Mouse (Mus musculus): ENCODE data around the gene Marco. TPM values are rescaled to one million over a fixed set of nuclear protein-coding genes. Genes with fewer than 3 reads are reported as not detected.

Gene Marco
- polyA plus RNA-seq, 1 experiment from 2014 or later = 3.1 TPM

DNA sequence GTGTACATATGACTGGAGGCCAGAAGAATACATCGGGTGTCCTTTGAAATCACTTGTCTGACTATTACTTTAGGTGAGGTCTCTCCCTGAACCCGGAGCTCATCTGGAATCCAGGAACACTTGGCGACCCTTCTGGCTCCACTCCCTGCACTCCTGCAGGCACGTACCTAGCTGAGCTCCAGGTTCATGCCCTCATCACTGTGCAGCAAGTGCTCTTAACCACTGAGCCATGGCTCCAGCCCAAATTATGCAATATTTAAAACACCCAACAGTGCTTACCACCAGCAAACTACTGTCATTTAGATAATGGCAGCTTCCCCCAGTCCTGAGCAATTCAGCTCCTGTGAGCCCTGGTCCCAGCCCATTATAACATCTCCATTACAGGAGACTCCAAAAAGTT is 4.2 kb upstream of the Marco start:
- Histone ChIP-seq H3K4me3 (ENCODE audit: low read depth, low read length) (no peak overlapping the region), H3K27me3 (replicated peaks; ENCODE audit: control insufficient read depth, insufficient read depth, low read length) (no peaks in the 10 kb centered on the region), H3K4me1 (replicated peaks; ENCODE audit: control insufficient read depth, insufficient read depth, low read length) (no peaks in the 10 kb centered on the region), H3K9ac (ENCODE audit: low read depth, low read length) (no peak overlapping the region), H3K36me3 (ENCODE audit: control insufficient read depth, insufficient read depth, low read length) (no peaks in the 10 kb centered on the region), H3K27ac (ENCODE audit: low read depth, low read length) (no peak overlapping the region), H3K4me2 (no peak overlapping the region), H3K9me3 (ENCODE audit: control insufficient read depth, low read length) (no peaks in the 10 kb centered on the region)
- WGBS = 84% methylated on average over 4 of the region's 4 CpGs
- no peak for DNase-seq (ENCODE audit: low spot score)
- no peak for ATAC-seq (replicated peaks; ENCODE audit: low FRiP score)

DNA sequence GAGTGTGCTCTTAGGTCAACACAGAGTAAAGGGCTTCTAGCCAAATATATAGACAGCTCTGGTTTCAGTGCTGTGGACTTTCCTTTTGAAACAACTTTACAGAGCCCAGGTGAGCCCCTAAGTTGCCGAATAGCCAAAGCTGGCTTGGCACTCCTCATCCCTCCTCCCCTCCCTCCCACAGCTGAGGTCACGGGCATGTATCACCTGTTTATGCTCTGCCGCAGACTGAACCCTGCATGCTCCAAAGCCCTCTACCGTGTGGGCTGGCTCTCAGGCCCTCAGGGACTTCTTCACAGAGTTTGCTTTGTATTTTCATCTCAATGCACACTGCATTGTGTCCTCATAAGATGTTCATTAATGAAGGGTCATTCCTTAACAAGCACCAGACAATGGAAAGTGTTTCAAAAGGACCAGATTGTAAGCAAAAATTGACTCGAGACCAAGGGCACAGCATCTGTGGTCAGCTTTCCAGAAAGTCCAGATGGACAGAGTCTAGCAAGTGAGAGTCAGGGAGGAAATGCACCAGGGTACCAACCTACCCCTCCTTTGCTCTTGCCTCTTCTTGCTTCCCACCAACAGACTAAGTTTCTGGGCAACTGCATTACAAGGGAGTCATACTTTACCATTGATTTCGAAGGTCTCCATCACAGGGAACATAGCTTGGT is 646 bp downstream of the Marco start:
- H3K4me1 ChIP-seq (replicated peaks; ENCODE audit: control insufficient read depth, insufficient read depth, low read length) = no peaks in the 10 kb centered on the region
- DNase-seq (ENCODE audit: low spot score) (no peak), ATAC-seq (replicated peaks; ENCODE audit: low FRiP score) (no peak)
- no peaks in the 10 kb centered on the region for H3K9me3 ChIP-seq (ENCODE audit: control insufficient read depth, low read length)
- H3K27ac ChIP-seq (ENCODE audit: low read depth, low read length) = no peak overlapping the region
- no peaks in the 10 kb centered on the region for H3K27me3 ChIP-seq (replicated peaks; ENCODE audit: control insufficient read depth, insufficient read depth, low read length)
- no peaks in the 10 kb centered on the region for H3K36me3 ChIP-seq (ENCODE audit: control insufficient read depth, insufficient read depth, low read length)
- no peak overlapping the region for H3K4me3 ChIP-seq (ENCODE audit: low read depth, low read length)
- no peak overlapping the region for H3K4me2 ChIP-seq
- WGBS = 65% methylated on average over 6 of the region's 6 CpGs
- H3K9ac ChIP-seq (ENCODE audit: low read depth, low read length) = no peak overlapping the region

DNA sequence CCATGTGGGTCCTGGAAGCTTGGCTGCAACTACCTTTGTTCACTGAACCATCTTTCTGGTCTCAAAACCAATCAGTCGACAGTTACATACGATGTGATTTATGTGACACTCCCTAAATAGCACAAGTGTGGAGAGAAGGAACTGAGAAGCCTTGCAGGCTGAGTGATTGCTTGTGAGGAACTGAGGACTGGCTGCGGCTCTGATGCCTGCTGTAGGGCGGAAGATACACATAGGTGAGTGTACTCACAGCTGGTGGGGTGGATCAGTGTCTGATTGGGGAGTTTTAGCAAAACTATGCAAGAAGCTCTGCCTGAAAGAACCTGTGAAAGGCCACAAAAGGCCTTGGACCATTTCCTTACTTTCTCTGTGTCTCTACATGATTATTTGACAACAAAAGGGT is 3.3 kb downstream of the Marco start:
- 71% methylated on average over 4 of the region's 4 CpGs for WGBS
- no peak overlapping the region for H3K4me3 ChIP-seq (ENCODE audit: low read depth, low read length)

DNA sequence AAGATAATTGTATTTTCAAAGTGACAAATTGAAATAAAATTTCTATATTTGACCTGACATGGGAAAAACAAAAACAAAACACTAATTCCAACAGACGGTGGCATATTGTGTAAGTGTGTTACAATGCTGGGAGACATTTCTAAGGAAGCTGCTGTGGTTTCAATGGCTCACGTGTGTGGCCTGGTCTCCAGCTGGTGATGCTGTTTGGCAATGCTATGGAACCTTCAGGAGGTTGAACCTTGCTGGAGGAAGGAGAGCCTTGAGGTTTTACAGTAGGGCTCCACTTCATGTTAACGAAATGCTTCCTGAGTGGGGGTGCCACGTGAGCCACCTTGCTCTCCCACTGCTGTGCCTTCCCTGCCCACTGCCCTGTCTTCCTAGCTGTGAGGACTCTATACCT is 6.8 kb downstream of the Marco start:
- H3K9me3 ChIP-seq (ENCODE audit: control insufficient read depth, low read length) = no peaks in the 10 kb centered on the region
- DNase-seq (ENCODE audit: low spot score) (no peak), ATAC-seq (replicated peaks; ENCODE audit: low FRiP score) (no peak)
- no peak overlapping the region for H3K27ac ChIP-seq (ENCODE audit: low read depth, low read length)
- no peak overlapping the region for H3K4me3 ChIP-seq (ENCODE audit: low read depth, low read length)
- H3K27me3 ChIP-seq (replicated peaks; ENCODE audit: control insufficient read depth, insufficient read depth, low read length) = no peaks in the 10 kb centered on the region
- H3K36me3 ChIP-seq (ENCODE audit: control insufficient read depth, insufficient read depth, low read length) = no peaks in the 10 kb centered on the region
- no peak overlapping the region for H3K9ac ChIP-seq (ENCODE audit: low read depth, low read length)
- WGBS = 62% methylated on average over 4 of the region's 4 CpGs
- H3K4me2 ChIP-seq = no peak overlapping the region
- no peaks in the 10 kb centered on the region for H3K4me1 ChIP-seq (replicated peaks; ENCODE audit: control insufficient read depth, insufficient read depth, low read length)

More for the DNA sequence above, 3.3 kb downstream of the Marco start:
- no peaks in the 10 kb centered on the region for H3K27me3 ChIP-seq (replicated peaks; ENCODE audit: control insufficient read depth, insufficient read depth, low read length)
- no peaks in the 10 kb centered on the region for H3K4me1 ChIP-seq (replicated peaks; ENCODE audit: control insufficient read depth, insufficient read depth, low read length)
- no peak overlapping the region for H3K9ac ChIP-seq (ENCODE audit: low read depth, low read length)
- H3K9me3 ChIP-seq (ENCODE audit: control insufficient read depth, low read length) = no peaks in the 10 kb centered on the region
- H3K27ac ChIP-seq (ENCODE audit: low read depth, low read length) = no peak overlapping the region
- H3K4me2 ChIP-seq = no peak overlapping the region
- DNase-seq (ENCODE audit: low spot score) (no peak), ATAC-seq (replicated peaks; ENCODE audit: low FRiP score) (no peak)
- H3K36me3 ChIP-seq (ENCODE audit: control insufficient read depth, insufficient read depth, low read length) = no peaks in the 10 kb centered on the region

DNA sequence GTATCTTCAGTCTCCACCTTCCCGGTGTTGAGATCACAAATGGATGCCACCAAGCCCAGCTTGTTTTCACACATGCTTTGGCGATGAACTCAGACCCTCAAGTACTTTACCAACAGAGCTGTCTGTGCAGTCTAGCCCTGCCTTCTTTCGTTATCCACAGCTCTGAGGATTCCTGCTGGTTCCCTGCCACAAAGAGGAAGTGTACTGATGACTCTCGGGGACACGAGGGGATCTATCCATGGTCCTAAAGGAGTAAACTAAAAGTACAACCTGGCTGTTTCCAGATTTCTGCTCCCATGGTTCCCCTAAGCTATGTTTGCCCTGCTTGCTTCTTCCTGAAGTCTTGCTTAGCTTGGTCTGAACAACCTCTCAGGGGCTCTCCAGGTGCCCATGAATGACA is 23.9 kb downstream of the Marco start:
- no peak overlapping the region for H3K4me3 ChIP-seq (ENCODE audit: low read depth, low read length)
- H3K4me1 ChIP-seq (replicated peaks; ENCODE audit: control insufficient read depth, insufficient read depth, low read length) = no peaks in the 10 kb centered on the region
- H3K36me3 ChIP-seq (ENCODE audit: control insufficient read depth, insufficient read depth, low read length) = no peaks in the 10 kb centered on the region
- no peak overlapping the region for H3K4me2 ChIP-seq
- no peaks in the 10 kb centered on the region for H3K27me3 ChIP-seq (replicated peaks; ENCODE audit: control insufficient read depth, insufficient read depth, low read length)
- WGBS = 13% methylated on average over 5 of the region's 5 CpGs
- ATAC-seq (replicated peaks; ENCODE audit: low FRiP score) = no peak
- H3K27ac ChIP-seq (ENCODE audit: low read depth, low read length) = no peak overlapping the region
- DNase-seq (ENCODE audit: low spot score) = no peak
- H3K9ac ChIP-seq (ENCODE audit: low read depth, low read length) = no peak overlapping the region
- no peaks in the 10 kb centered on the region for H3K9me3 ChIP-seq (ENCODE audit: control insufficient read depth, low read length)

DNA sequence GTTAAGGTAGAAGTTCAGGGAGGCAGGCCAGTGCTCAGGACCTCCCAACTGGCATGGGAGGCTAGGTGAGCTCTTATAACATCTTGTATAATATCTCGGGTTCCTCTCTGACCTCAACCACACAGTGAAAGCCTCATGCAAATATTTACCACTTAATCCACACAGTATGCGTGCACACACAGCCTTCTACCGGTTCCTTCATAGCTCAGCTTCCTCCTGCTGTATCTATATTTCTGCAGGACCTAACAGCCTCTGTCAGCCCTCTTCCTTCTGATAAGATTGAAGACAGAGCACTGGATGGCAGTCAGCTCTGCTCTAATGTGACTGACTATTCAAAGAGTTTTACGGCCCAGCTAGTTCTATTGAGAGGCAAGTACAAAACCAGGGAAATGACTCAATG is 30.0 kb downstream of the Marco start:
- no peaks in the 10 kb centered on the region for H3K9me3 ChIP-seq (ENCODE audit: control insufficient read depth, low read length)
- WGBS = 37% methylated on average over 4 of the region's 4 CpGs
- ATAC-seq (replicated peaks; ENCODE audit: low FRiP score) = peak; percentile 47; the same call in 1 of the 2 replicates

GRCm38 (mm10) chr1:120468891-120469290 is 35.9 kb downstream of the Marco start:
- Histone ChIP-seq H3K4me1 (replicated peaks; ENCODE audit: control insufficient read depth, insufficient read depth, low read length) (no peaks in the 10 kb centered on the region), H3K27me3 (replicated peaks; ENCODE audit: control insufficient read depth, insufficient read depth, low read length) (no peaks in the 10 kb centered on the region), H3K4me3 (ENCODE audit: low read depth, low read length) (no peak overlapping the region), H3K4me2 (no peak overlapping the region), H3K36me3 (ENCODE audit: control insufficient read depth, insufficient read depth, low read length) (no peaks in the 10 kb centered on the region), H3K9me3 (ENCODE audit: control insufficient read depth, low read length) (no peaks in the 10 kb centered on the region), H3K9ac (ENCODE audit: low read depth, low read length) (no peak overlapping the region), H3K27ac (ENCODE audit: low read depth, low read length) (no peak overlapping the region)
- 15% methylated on average over 15 of the region's 15 CpGs for WGBS
- peak; percentile 53 for DNase-seq (ENCODE audit: low spot score)
- no peak for ATAC-seq (replicated peaks; ENCODE audit: low FRiP score)

More for the DNA sequence above, 30.0 kb downstream of the Marco start:
- no peak for DNase-seq (ENCODE audit: low spot score)
- Histone ChIP-seq H3K4me3 (ENCODE audit: low read depth, low read length) (no peak overlapping the region), H3K36me3 (ENCODE audit: control insufficient read depth, insufficient read depth, low read length) (no peaks in the 10 kb centered on the region), H3K4me2 (no peak overlapping the region), H3K27ac (ENCODE audit: low read depth, low read length) (no peak overlapping the region), H3K9ac (ENCODE audit: low read depth, low read length) (no peak overlapping the region), H3K4me1 (replicated peaks; ENCODE audit: control insufficient read depth, insufficient read depth, low read length) (no peaks in the 10 kb centered on the region), H3K27me3 (replicated peaks; ENCODE audit: control insufficient read depth, insufficient read depth, low read length) (no peaks in the 10 kb centered on the region)

- Histone ChIP-seq H3K4me1 (replicated peaks; ENCODE audit: control insufficient read depth, insufficient read depth, low read length) (no peaks in the 10 kb centered on the region), H3K4me2 (no peak overlapping the region), H3K27me3 (replicated peaks; ENCODE audit: control insufficient read depth, insufficient read depth, low read length) (no peaks in the 10 kb centered on the region), H3K9me3 (ENCODE audit: control insufficient read depth, low read length) (no peaks in the 10 kb centered on the region), H3K4me3 (ENCODE audit: low read depth, low read length) (no peak overlapping the region), H3K9ac (ENCODE audit: low read depth, low read length) (no peak overlapping the region), H3K36me3 (ENCODE audit: control insufficient read depth, insufficient read depth, low read length) (no peaks in the 10 kb centered on the region), H3K27ac (ENCODE audit: low read depth, low read length) (no peak overlapping the region)
- ATAC-seq (replicated peaks; ENCODE audit: low FRiP score) = no peak
- DNase-seq (ENCODE audit: low spot score) = no peak
- WGBS = 73% methylated on average over 2 of the region's 2 CpGs
Measured at GRCm38 (mm10) chr1:120467323-120467722, 37.5 kb downstream of the Marco start.

DNA sequence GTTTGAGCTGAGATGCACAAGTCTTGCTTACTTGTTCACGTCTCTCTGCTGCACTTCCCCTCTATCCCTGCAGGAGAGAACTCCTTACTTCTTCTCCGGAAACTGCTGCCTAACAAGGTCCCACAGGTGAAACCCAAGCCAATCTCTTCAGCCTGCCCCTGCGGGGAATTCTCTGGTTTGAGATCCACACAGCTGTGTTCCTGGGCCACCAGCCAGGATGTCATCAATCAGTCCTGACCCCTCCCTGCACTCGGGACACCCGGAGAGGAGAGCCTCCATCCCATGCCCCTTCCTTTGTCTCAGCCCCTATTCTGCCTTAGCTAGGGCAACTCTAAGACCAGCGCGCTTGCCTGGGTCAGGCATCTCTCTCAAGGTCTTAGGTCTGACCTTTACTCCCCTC is 38.1 kb downstream of the Marco start:
- Histone ChIP-seq H3K4me2 (no peak overlapping the region), H3K9ac (ENCODE audit: low read depth, low read length) (no peak overlapping the region), H3K36me3 (ENCODE audit: control insufficient read depth, insufficient read depth, low read length) (no peaks in the 10 kb centered on the region), H3K4me1 (replicated peaks; ENCODE audit: control insufficient read depth, insufficient read depth, low read length) (no peaks in the 10 kb centered on the region), H3K9me3 (ENCODE audit: control insufficient read depth, low read length) (no peaks in the 10 kb centered on the region), H3K27me3 (replicated peaks; ENCODE audit: control insufficient read depth, insufficient read depth, low read length) (no peaks in the 10 kb centered on the region), H3K27ac (ENCODE audit: low read depth, low read length) (no peak overlapping the region), H3K4me3 (ENCODE audit: low read depth, low read length) (no peak overlapping the region)
- ATAC-seq (replicated peaks; ENCODE audit: low FRiP score) = no peak
- 45% methylated on average over 7 of the region's 7 CpGs for WGBS
- DNase-seq (ENCODE audit: low spot score) = no peak

Data from liver, embryonic 11.5 days (tissue).